Mouse (Mus musculus): ENCODE results near the gene Kat5.
A peak's percentile ranks its signal among the peaks of the same experiment; 100 is the strongest.

Gene Kat5

DNA sequence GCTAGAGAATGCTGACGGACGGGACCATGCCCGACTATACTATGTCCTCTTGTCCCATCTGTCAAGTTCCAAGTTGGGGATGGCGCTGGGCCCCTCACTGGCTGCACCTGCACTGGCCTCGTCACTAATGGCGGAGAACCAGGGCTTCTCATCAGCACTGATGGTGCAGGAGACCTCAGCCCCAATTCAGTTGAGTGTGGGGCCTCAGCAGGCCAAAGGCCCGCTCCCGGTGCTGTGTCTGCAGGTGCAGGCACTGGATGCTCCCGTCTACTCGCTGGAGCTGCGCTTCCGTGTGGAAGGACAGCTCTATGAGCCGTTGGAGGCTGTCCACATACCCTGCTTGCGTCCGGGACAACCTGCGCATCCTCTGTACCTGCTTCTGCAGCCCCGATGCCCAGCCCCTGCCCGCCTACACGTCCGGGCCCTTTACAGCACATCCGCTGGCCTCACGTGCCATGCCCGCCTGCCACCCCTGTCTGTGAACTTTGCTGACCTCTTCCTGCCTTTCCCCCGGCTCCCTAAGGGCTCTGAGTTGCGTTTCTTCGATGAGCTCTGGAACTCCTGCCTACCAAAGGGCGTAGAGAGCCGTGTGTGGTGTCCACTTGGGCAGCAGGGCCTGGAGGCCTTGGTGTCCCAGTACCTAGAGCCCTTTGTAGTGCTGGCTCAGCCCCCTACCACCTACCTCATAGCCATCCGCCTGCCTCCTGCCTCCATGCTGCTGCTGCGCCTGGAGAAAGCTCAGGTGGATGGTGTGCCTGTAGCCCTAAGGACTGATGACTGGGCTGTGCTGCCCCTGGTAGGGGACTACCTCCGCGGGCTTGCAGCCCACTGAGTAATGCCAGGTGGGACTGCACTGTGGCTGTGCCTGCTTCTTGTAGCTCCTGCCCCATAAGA lies 39.4 kb downstream of the Kat5 start:
- DNase-seq = no peak

DNA sequence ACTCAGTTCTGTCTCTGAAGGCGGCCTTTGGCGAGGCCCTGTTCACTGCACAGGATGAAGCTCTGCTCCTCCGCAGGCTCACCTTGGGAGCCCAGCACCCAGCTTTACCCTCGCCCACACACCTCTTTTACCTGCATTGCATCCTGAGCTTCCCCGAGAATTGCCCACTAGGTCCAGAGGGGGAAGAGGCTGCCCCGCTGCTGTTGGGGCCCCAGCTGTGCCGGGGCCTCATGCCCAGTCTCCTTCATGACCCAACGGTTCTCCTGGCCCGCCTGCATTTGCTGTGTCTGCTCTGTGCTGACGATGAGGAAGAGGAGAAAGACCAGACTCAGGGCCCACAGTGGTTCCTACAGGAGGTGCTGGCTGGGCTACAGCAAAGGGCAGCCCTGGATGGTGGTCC lies 40.5 kb downstream of the Kat5 start:
- no peak for DNase-seq

DNA sequence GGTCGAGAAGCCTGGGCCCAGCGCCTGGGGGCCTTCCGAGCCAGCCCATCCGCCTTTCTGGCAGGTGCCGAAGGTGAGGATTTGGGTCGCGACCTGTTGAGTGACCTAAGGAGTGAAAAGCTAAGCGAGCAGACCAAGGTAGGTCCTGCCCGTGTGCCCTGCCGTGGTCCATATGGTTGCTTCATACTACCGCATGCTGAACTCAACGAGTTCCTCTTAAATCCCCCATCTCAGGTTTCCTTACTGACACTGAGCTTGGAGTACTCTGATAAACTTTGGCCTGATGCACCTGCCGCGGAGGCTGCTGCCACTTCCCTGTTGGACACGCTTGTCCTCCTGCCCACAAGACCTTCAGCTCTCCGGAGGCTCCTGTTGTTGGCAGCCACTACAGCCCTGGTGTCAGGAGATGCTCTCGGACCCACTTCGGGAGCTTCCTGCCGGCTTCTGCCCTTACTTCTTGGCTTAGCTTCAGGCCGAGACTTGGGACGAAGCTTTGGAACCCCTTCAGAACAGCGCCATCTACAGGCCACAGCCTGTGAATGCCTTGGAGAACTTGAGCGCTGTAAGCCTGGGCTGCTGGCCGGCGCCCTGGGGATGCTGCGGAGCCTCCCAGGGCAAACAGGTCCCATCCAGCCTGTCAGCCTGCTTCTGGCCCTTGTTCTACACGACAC lies 41.4 kb downstream of the Kat5 start:
- peak; percentile 59 for DNase-seq

DNA sequence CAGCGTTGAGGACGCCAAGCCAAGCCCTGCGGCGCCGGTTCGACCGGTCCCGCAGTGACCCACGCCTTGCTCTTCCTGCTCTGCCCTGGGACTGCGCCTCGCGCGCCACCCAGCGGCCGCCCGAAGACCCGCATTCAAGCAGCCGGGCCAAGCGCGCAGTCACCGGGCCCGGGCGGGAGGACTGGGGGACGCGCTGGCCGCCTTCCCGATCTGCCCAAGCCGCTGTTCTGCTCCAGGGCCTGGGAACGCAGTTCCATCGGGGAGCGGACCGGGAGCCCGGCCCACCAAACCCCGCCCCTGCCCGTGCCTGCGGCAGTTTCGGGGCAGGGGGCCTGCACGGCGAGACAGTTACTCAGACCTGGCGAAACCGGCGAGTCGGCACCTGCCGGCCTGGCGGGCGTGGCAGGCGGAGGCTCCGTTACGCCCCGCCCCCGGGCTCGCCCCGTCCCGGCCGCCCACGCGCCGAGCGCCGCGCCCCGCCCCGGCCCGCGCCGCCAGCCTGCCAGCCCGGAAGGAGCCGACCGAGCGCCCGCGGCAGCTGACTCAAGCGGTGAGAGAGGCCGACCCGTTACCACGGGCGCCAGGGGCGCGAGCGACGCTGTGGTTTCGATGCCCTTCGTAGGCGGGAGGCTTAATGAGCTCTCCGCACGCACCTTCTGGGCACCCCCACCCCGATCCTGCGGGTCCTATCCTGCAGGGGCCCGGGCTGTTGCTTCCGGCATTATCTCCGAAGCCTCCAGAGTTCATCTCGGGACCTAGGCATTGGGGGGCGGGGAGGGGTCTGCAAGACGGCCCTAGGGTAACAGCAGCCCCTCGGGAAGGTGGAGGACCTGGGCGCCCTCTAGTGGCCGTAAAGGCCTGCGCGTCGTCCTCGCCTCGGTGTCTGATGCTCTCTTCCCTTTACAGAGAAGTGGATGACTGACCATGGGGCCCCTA lies 42.2 kb downstream of the Kat5 start, which contains the start of gene Ap5b1:
Ap5b1 (plus strand) TSS at position 492 of the 936 bp plus-strand sequence.
- peak; percentile 87 for DNase-seq

DNA sequence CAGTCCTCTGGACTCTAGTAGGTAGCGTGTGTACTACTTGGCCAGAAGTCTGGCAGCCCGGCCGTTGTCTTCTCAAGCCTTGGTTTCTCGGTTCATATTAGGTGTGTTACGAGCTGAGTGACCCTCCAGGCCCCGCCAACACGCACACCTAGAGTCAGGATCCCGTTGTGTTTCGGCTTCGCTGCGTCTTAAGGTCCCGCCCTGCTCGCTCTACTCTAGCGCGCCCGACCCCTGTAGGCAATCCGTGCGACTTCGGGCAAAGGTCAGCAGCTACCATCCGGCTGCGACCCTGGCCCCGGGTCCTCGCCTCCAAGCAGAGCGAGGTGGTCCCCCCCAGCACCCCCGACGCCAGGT lies 42.9 kb downstream of the Kat5 start:
- DNase-seq = no peak

DNA sequence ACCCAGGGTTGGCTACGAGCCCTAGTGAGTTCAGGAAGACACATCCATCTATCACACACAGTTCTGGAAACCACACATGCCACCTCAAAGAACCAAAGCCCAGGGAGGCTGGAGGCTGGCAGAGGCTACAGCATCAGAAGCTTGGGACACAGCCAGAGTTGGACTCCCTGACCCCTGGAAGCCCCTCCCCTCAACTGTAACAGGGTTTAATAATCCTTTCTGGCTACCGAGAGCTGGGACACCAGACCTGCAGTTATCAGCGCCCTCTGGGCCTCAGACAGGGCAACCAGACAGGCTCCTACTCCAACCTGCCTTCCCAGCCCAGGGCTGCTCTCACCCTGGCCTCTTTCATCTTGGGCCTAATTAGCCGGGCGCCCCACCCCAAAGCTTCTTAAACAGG lies 43.7 kb downstream of the Kat5 start:
- no peak for DNase-seq

DNA sequence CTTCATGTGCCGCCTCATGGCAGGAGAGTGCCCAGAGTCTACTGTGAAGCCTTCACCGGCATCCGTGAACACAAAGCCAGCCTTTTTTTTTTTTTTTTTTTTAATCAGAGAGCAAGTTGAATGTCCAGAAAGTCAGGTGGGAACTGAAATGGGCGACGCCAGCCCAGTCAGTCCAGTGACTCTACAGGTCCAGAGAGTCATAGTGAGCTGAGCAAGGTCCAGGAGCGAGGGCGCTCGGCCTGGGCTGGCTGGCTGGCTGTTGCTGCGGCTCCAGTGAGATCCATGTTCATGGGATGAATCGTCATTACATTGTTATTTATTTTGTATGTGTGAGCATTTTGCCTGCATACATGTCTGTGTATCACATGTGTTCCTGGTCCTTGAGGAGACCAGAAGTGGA lies 47.3 kb downstream of the Kat5 start:
- no peak for DNase-seq

DNA sequence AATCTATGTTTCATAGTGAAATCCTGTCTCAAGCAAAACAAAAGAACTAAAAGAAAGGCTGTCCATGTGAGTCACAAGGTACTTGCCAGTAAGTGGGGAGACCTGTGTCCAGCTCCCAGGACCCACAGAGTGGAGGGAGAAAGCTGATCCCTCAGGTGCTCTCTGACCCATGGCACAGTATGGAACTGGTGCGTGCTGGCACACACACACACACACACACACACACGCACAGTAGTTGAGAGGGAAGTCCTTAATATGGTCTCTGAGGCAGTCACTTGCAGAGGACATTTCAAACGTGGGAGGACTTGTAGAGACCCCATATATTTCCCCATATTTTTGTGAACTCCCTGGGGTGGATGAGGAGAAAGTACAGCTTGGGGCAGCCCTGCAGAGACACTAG lies 48.2 kb downstream of the Kat5 start:
- DNase-seq = no peak

DNA sequence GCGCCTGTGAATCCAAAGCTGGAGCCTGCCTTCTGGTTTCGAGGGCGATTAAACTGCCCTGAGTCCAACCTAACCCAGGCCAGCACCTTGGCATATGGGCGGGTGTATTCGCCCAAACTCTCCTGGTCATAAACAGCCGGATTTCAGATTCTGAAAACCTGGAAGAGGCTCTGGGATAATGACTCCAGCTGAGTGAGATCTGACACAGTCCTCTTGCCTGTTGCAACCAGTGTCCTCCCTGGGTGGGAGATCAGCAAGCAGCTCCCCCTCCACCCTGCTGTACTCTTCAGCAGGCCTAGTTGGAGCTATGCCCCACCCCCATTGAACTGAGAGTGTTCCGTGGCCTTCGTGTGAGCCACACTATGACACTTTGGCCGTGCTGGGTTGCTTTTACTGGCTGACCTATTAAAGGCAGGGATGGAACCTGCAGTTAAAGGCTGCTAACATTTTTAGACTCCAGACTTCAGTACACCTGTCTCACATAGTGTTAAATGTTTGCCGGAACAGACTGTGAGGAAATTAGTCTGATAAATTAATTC lies 48.7 kb downstream of the Kat5 start:
- no peak for DNase-seq

DNA sequence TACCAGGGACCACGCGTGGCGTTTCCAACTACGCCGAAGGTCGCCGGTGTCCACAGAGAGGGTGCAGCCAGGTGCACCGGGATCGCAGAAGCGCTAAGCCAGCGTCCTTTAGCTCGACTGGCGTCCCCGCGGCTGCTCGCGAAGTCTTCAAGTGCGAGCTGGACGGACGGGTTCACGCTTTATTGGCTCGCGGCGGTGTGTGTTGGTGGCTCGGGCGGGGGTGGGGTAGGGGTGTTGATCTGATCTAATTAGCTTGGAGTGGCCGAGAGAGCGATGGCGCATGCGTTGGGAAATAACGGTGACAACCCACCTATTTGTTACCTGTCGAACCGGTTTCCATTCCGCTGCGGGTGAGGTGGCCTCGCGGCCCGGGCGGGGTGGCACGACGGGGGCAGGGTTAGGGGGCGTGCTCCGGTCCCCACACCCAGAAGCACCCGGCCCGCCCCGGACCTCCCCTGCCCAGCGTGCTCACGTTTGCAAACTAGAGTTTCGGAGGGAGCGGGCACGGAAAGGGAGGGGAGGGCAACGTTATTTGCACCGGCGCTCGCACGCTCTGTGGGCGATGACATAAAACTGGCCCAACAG lies 49.5 kb downstream of the Kat5 start, which contains the start of gene Ovol1:
Ovol1 (minus strand) TSS at position 190 of the 585 bp plus-strand sequence.
- no peak for DNase-seq

DNA sequence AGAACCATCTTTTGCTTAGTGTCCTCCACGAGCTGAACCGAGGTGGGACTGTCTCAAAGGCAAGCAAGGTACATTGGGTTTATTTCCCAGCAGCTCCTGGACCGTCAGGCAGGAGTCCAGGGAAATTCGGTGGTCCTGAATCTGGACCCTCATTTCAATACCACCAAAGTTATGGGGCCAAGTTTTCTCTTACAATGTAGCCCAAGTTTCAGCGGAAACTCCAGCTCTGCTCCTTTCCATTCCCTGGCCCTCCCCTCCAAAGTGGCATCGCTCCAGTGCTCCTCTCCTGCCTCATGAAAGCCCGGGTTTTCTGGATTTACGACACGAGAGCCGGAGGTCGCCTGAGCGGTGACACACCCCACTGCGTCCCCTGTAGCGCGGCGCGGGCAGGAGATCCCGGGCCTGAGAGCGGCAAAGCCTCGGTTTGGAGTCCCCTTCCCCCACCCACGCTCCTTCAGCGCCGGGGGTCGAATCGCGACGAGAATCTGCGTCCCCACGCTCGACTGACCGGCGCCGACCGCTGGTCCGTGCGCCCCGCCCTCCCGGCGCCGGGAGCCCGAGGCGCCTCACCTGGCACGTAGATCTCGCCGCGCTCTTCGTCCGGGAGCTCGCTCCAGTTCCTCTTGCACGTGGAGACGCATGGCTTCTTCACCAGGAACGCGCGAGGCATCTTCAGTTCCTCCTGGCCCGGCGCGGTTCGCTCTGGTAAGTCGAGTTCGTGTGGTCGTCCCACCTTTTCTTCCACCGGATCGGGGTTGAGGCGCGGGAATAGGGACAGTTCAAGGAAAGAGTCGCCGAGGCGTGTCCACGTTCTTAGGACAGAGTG lies 50.2 kb downstream of the Kat5 start:
- no peak for DNase-seq

DNA sequence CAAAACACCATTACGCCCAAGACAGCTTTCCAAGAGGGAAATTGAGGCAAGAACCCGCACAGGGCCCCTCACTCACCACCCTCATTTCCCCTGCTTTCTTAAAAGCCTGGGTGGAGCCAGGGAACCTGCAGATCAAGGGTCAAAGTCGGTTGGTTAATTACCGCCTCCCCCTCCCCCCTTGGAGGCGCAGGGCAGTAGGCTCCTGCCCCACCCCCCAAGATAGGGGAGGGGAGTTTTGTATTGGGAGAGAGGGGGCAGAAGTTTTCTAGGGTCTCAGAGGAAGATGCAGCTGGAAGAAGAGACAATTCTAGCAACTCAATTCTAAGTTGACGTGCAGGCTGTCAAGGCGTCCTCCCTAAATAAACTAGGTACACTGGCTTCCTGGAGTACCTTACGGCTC lies 50.8 kb downstream of the Kat5 start:
- no peak for DNase-seq

DNA sequence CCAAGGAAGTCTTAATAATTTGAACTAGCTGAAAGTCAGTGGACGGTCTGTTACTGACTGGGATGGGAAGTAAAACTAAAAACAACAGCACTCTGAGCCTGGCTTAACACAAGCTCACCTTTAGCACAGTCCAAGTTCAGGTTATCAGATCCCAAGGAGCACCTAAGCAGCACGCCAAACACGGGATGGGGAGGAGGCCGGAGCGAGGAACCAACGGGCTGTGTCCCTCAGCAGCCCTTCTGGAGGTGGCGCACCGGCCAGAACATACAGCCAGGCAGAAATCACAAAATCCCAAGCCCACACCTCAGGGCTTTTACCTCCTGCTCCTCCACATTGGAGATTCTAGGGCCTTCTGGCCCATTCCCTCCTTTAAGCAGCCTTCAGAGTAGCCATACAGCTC lies 51.3 kb downstream of the Kat5 start:
- DNase-seq = no peak

DNA sequence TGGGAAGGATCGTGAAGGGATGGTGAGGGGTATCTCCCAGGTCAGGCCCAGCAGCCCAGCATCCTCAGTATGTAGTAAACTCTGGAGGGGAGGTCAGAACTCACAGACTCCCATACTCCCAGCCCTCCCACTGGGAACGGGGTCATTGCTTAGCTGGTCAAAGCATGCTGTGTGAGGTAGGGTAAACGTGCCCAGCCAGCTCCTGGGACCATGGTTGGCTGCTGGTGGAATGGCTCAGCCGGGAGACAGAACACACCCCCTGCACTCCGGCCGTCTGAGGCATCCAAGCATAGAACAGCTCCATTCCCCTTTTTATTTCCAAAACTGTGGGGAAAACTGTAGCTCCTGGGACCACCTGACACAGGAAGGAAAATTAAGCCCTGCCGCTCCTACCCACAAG lies 51.9 kb downstream of the Kat5 start:
- DNase-seq = no peak

DNA sequence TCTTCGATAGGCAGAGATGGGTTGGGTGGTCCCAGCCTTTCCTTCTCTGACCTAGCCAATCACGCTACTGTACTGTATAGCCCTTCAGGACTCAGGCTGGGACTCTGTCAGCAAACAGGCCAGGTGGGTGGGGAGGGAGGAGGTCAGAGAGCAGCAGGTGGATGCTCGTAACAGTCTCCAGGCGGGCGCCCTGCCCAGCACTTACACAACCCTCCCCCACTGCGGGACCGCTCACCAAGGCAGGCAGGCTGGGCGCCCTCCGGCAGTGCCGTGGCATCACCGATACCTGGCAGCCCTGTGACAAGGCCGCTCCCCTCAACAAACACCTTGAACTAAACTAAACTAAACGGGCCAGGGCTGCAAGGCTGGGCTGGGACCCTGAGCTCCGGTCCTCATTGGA lies 55.8 kb downstream of the Kat5 start:
- DNase-seq = no peak

DNA sequence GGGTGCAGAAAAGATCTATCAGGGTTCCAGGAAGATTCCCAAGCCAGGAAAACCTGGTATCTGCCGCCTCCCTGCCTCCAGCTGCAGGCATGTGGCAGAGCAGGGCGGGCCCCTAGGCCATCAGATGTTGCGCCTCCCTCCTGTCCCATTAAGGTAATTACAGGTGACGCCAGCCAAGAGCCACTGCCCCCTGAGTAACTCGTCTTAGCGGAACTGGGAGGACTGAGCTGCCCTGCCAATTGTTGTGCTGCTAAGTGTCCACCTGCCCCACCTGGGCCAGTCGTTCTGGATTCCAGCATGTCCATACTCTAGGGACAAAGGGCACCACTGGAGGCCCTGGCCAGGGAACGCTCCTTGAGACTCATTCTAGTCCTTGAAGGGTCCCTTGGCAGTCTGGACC lies 56.2 kb downstream of the Kat5 start:
- DNase-seq = no peak
